Mouse (Mus musculus) limb, embryonic 14.5 days (tissue): ENCODE results near the gene Vta1. TPM values are rescaled to one million over a fixed set of nuclear protein-coding genes. Genes with fewer than 3 reads are reported as not detected.

Experiments used
- ATAC-seq: fragments of 200-750 bp; cut with Nextera tagmentation; 2 replicates; pipeline ENCODE4 v1.8.0; 2017; ENCODE audit warnings: low read depth, moderate number of reproducible peaks, moderate TSS enrichment; ENCODE audit not compliant: low FRiP score
- DNase-seq: peaks from one replicate; pipeline ENCODE4 v3.0.0-alpha.2; 2015; ENCODE audit warnings: low spot score
- H3K27ac ChIP-seq: fragments of 300-500 bp; sonication (generic); replicated peaks from 2 replicates; pipeline ENCODE4 v1.5.1; 2014; ENCODE audit warnings: low read depth, mild to moderate bottlenecking, low read length, moderate library complexity, mixed read lengths
- H3K27me3 ChIP-seq: fragments of 300-500 bp; sonication (generic); 2 replicates; pipeline ENCODE4 v1.6.1; 2014; ENCODE audit warnings: low read length, mixed read lengths; ENCODE audit not compliant: control insufficient read depth, insufficient read depth
- H3K36me3 ChIP-seq: fragments of 300-500 bp; sonication (generic); 2 replicates; pipeline ENCODE4 v1.6.1; 2014; ENCODE audit warnings: mild to moderate bottlenecking, low read length, moderate library complexity, mixed read lengths; ENCODE audit not compliant: control insufficient read depth, insufficient read depth
- H3K4me1 ChIP-seq: fragments of 300-500 bp; sonication (generic); 2 replicates; pipeline ENCODE4 v1.6.1; 2014; ENCODE audit warnings: antibody characterized with exemption, low read length, mixed read lengths; ENCODE audit not compliant: control insufficient read depth, insufficient read depth
- H3K4me2 ChIP-seq: fragments of 300-500 bp; sonication (generic); replicated peaks from 2 replicates; pipeline ENCODE4 v1.6.1; 2014; ENCODE audit warnings: low read depth, mild to moderate bottlenecking, low read length, moderate library complexity; ENCODE audit not compliant: severe bottlenecking
- H3K4me3 ChIP-seq: fragments of 300-500 bp; sonication (generic); replicated peaks from 2 replicates; pipeline ENCODE4 v1.5.1; 2014; ENCODE audit warnings: low read length
- H3K9ac ChIP-seq: fragments of 300-500 bp; sonication (generic); 2 replicates; pipeline ENCODE4 v1.6.1; 2014; ENCODE audit warnings: mild to moderate bottlenecking, low read depth, low read length, moderate library complexity; ENCODE audit not compliant: severe bottlenecking
- H3K9me3 ChIP-seq: fragments of 300-500 bp; sonication (generic); 2 replicates; pipeline ENCODE4 v1.6.1; 2016; ENCODE audit warnings: low read length; ENCODE audit not compliant: control insufficient read depth
- POLR2A ChIP-seq: fragments of 200-500 bp; IDR thresholded peaks from 2 replicates; pipeline ENCODE4 v1.8.0; 2012; ENCODE audit warnings: inconsistent platforms, mild to moderate bottlenecking, moderate library complexity, borderline replicate concordance; ENCODE audit not compliant: insufficient read depth, insufficient read length; ENCODE audit errors: extremely low read depth
- WGBS: fragments of 180-500 bp; shearing (Covaris S2); extraction: QIAGEN DNeasy Blood & Tissue Kit; methylation state at CpG from one replicate; pipeline ENCODE4 v1.1.7; 2014; 5-methylcytosine and 5-hydroxymethylcytosine counted together
- polyA plus RNA-seq, 2 experiments: library from polyadenylated mRNA; depleted of rRNA in 1 of 2; stranded (reverse) in 1 of 2; unstranded in 1 of 2; fragments of >200 nt; fragmentation: Nextera tagmentation in 1 of 2; extraction: Ambion mirVana in 1 of 2; gene quantifications; 2 replicates each; pipeline versions ENCODE4 v1.2.1 to v1.2.3; 2012 to 2014

Vta1 gene
- polyA plus RNA-seq, 2 experiments = 75.2 to 103 TPM

DNA sequence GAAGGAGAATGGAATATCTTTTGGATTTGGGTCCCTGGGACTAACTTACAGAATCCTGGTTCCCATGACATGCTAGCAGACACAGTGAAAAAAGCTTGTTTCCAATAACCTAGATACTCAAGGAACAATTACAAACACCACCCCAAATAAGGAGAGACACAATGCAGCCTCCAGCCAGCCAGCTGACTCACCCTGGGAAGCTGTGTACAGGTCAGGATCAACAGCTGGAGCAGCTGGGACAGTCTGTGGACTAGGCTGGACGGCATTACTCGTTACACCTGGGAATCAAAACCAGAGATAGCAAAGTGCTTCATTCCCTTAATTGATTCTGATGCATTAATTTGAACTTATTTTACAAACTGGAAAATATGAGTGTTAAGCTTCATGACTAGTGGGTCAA, 44.5 kb downstream of the Vta1 start:
- Histone ChIP-seq H3K9me3 (no peaks in the 10 kb centered on the region), H3K27ac (no peak overlapping the region), H3K4me1 (no peaks in the 10 kb centered on the region), H3K4me3 (no peak overlapping the region), H3K36me3 (peaks cover 27% of the 10 kb centered on the region), H3K9ac (no peak overlapping the region), H3K4me2 (no peak overlapping the region), H3K27me3 (no peaks in the 10 kb centered on the region)
- DNase-seq (no peak), ATAC-seq (no peak)
- WGBS = 64% methylated on average over 2 of the region's 2 CpGs
- TF ChIP-seq POLR2A = no peak

DNA sequence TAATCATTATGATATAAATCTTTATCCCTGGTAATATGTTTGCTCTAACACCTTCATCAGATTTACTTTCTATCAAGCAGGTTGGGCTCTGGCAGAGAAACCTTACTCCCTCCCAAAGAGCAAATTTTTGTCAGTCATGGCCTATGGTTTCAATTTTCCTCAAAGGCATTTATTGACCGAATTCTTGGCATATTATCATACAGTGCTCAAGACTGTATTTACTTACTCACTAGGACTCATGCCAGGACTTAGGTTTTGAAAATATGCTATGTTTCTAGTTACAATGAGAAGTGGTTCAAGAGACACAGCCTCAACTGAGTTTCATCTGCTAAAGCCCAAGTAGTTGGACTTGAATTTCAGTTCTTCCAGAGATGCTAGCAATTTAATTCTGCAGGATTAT, 65.7 kb downstream of the Vta1 start:
- ATAC-seq (peak; percentile 71), DNase-seq (peak; percentile 89)
- Histone ChIP-seq H3K36me3 (no peaks in the 10 kb centered on the region), H3K9me3 (no peaks in the 10 kb centered on the region), H3K4me3 (no peak overlapping the region), H3K27ac (no peak overlapping the region), H3K4me1 (peaks cover 3% of the 10 kb centered on the region; the same call in 1 of the 2 replicates), H3K4me2 (no peak overlapping the region), H3K9ac (no peak overlapping the region), H3K27me3 (no peaks in the 10 kb centered on the region)
- 31% methylated on average over 1 of the region's 1 CpGs for WGBS
- no peak for TF ChIP-seq POLR2A

DNA sequence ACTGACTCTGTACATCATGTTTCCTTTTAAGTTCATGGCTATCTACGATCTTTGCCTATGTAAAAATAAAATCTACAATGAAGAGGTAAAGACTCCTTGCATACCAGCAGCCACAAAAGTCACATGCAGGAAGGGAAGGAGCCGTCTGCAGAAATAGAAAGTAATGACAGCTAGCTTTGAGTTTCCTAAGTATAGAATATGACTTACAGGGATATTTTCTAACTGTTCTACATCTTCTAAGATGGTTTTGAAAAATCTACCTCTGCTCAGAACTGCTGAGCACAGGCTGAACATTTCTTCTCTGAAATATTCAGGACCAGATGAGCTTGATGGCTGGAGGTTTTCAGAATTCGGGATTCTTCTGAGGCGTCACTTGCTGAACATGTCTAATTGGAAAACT, 66.3 kb downstream of the Vta1 start:
- no peaks in the 10 kb centered on the region for H3K36me3 ChIP-seq
- no peak overlapping the region for H3K27ac ChIP-seq
- no peak overlapping the region for H3K4me3 ChIP-seq
- DNase-seq (no peak), ATAC-seq (no peak)
- H3K4me1 ChIP-seq = peaks cover 3% of the 10 kb centered on the region; the same call in 1 of the 2 replicates
- no peak overlapping the region for H3K4me2 ChIP-seq
- 70% methylated on average over 4 of the region's 4 CpGs for WGBS
- H3K9me3 ChIP-seq = no peaks in the 10 kb centered on the region
- no peaks in the 10 kb centered on the region for H3K27me3 ChIP-seq
- TF ChIP-seq POLR2A = no peak
- no peak overlapping the region for H3K9ac ChIP-seq

DNA sequence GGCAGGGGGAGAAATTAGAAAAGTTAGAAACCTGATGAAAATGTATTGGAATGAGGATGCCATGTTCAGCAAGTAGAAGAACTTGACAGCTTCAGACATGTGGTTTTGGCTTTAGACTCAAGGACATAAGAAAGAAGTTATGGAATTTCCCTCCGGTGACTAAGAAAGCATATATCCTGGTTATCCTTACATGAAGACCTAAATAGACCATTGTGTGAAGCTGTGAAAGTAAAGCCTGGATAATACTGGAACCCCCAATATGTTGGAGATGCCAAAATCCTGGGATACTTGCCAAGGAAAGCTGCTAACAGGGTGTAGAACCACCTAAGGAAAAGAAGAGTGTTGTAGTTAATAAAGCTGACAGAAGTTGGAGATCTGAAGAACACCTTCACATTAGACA, 79.7 kb downstream of the Vta1 start:
- WGBS = 91% methylated on average over 1 of the region's 1 CpGs
- no peak for ATAC-seq
- no peaks in the 10 kb centered on the region for H3K4me1 ChIP-seq
- DNase-seq = peak; percentile 40
- no peaks in the 10 kb centered on the region for H3K27me3 ChIP-seq
- no peak overlapping the region for H3K27ac ChIP-seq
- H3K9me3 ChIP-seq = no peaks in the 10 kb centered on the region
- no peak overlapping the region for H3K4me3 ChIP-seq
- TF ChIP-seq POLR2A = no peak
- H3K4me2 ChIP-seq = no peak overlapping the region
- no peaks in the 10 kb centered on the region for H3K36me3 ChIP-seq
- H3K9ac ChIP-seq = no peak overlapping the region

DNA sequence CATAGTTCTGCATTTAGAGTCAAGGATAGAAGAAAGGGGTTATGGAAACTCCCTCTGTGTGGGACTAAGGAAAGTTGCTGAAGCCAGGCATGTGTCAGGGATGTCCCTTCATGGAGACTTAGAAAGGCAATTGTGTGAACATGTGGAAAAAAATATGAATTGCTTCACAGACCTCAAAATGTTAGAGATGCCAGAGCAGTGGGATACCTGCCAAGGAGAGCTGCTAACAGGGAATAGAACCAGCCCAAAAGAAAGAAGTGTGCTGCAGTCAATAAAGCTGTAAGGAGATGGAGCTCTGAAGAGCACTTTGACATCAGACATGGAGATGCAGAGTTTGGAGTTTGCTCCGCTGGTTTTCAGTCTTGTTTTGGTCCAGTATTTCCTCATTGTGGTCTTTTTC, 86.2 kb downstream of the Vta1 start:
- Histone ChIP-seq H3K4me3 (no peak overlapping the region), H3K9ac (no peak overlapping the region), H3K27me3 (no peaks in the 10 kb centered on the region), H3K36me3 (no peaks in the 10 kb centered on the region), H3K4me2 (no peak overlapping the region), H3K27ac (0 out of 2 replicates have a peak overlapping the region, but pooled peaks have one; percentile 10), H3K9me3 (no peaks in the 10 kb centered on the region), H3K4me1 (0 out of 2 replicates have a peak, but pooled peaks cover 7% of the 10 kb centered on the region)
- TF ChIP-seq POLR2A = no peak
- DNase-seq (no peak), ATAC-seq (0 out of 2 replicates have a peak, but pooled peaks have one; percentile 23)
- 55% methylated on average over 1 of the region's 1 CpGs for WGBS

DNA sequence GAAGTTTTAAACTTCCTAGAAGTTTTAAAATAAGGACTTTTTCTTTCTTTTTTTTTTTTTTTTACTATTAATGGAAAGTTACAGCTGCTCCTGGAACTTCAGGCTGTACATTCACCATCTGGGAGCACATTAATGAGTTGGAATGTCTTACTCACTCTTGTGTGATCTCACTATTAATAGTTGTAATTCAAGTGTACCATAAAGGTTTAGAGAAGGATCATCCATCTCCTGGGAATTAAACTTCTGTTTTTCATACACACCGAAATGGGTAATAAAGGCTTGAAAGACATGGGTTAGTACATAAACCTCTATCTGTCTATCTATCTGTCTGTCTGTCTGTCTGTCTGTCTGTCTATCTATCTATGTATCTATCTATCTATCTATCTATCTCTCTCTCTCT, 87.1 kb downstream of the Vta1 start:
- WGBS = 67% methylated on average over 1 of the region's 1 CpGs
- no peak overlapping the region for H3K4me3 ChIP-seq
- 0 out of 2 replicates have a peak, but pooled peaks cover 7% of the 10 kb centered on the region for H3K4me1 ChIP-seq
- H3K36me3 ChIP-seq = no peaks in the 10 kb centered on the region
- DNase-seq = peak; percentile 51
- no peak overlapping the region for H3K4me2 ChIP-seq
- H3K27me3 ChIP-seq = no peaks in the 10 kb centered on the region
- H3K9ac ChIP-seq = no peak overlapping the region
- H3K27ac ChIP-seq = no peak overlapping the region
- ATAC-seq = no peak
- 0 out of 2 replicates have a peak, but pooled peaks cover 4% of the 10 kb centered on the region for H3K9me3 ChIP-seq
- no peak for TF ChIP-seq POLR2A
